Mouse (Mus musculus): ENCODE measurements around the gene Polr2l.

The Polr2l gene

GRCm38 (mm10) chr7:141467230-141468030, 7.5 kb downstream of the Polr2l start, which contains the start of gene Cd151:
Cd151 (plus strand) TSS chr7:141467392.
- peak; percentile 92 for DNase-seq (ENCODE audit: low read depth, low spot score)

GRCm38 (mm10) chr7:141466607-141467148, 8.3 kb downstream of the Polr2l start:
- no peak for DNase-seq (ENCODE audit: low read depth, low spot score)

DNA sequence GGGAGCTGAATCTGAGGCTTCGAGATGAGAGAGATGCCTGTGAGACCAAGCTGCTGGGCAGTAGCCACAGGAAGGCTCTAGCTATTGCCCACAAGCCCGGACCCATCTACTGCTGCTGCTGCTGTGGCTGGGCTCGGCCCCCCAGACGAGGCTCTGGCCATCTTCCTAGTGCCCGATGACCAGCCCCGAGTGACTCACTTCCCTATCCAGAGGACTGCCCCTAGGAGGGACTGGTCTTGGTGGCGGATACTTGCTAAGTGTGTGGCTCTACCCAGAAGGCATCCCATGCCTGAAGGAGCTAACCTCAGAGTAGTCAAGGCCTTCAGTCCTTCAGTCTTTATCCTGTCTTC, 8.9 kb downstream of the Polr2l start:
- no peak for DNase-seq (ENCODE audit: low read depth, low spot score)

DNA sequence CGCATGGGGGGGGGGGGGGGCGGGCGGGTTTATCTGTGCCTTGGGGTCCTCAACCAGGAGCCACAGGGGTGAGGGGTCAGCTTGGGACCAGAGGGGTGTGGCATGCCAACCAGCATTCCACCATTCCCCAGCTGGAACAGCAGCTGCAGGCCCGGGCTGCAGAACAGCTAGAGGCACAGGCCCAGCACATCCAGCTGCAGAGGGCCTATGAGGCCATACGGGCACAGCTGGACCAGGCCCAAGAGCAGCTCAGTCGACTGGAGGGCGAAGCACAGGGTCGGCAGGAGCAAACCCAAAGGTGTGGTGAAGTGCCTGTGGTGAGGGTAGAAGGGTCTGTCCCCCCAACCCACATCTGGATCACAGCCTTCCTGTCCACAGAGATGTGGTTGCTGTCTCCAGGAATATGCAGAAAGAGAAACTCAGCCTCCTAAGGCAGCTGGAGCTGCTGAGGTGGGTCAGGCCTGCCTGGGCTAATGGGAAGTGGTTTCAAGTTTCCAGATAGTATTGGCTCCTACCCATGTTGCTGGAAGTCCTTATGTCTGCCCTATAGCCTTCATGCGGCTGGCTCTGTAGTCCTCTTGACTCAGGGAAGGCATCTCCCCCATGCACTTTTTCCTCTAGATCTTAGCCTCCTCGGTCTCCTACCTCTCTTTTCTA, 9.4 kb downstream of the Polr2l start:
- no peak for DNase-seq (ENCODE audit: low read depth, low spot score)

- DNase-seq (ENCODE audit: low read depth, low spot score) = peak; percentile 64
These were observed 10.2 kb downstream of the Polr2l start for GRCm38 (mm10) chr7:141464603-141465201.

GRCm38 (mm10) chr7:141463824-141464602, 10.9 kb downstream of the Polr2l start:
- no peak for DNase-seq (ENCODE audit: low read depth, low spot score)

- no peak for DNase-seq (ENCODE audit: low read depth, low spot score)
These were observed 12.6 kb downstream of the Polr2l start for GRCm38 (mm10) chr7:141462333-141462821.

GRCm38 (mm10) chr7:141461521-141462332, 13.2 kb downstream of the Polr2l start:
- DNase-seq (ENCODE audit: low read depth, low spot score) = no peak

GRCm38 (mm10) chr7:141460391-141461113, 14.4 kb downstream of the Polr2l start, which contains the start of gene Cracr2b:
Cracr2b (plus strand) TSS chr7:141461094.
- no peak for DNase-seq (ENCODE audit: low read depth, low spot score)

DNA sequence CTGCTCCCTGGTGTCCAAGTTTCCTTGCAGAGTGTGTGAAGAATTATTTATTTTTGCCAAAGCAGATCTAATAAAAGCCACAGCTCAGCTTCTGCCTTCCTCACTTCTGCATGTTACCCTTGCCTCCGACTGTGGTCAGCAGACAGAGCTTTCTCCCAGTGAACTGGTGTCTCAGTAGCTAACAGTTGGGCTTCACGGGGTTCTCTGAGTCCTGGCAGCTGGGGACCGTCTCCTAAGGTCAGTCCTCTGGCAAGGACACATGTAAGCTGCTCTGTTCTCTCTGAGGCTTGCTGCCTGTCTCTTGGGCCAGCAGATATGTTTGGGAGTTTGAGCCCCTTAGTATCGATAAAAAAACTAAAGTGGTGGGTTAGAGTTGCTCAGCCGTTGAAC, 14.9 kb downstream of the Polr2l start:
- DNase-seq (ENCODE audit: low read depth, low spot score) = no peak

DNA sequence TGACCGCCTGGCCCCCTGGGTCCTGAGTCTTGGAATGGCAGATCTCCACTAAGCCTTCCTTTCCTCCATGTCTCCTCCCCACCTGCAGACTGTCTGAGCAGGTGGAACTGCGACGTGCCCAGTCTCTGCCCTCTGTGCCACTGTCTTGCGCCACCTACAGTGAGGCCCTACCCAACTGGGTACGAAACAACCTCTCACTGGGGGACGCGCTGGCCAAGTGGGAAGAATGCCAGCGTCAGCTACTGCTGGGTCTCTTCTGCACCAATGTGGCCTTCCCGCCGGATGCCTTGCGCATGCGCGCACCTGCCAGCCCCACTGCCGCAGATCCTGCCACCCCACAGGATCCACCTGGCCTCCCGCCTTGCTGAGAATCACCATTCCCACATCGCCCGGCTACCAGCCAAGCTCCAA, 15.6 kb downstream of the Polr2l start:
- DNase-seq (ENCODE audit: low read depth, low spot score) = peak; percentile 74

GRCm38 (mm10) chr7:141458661-141459060, 16.3 kb downstream of the Polr2l start:
- DNase-seq (ENCODE audit: low read depth, low spot score) = no peak

DNA sequence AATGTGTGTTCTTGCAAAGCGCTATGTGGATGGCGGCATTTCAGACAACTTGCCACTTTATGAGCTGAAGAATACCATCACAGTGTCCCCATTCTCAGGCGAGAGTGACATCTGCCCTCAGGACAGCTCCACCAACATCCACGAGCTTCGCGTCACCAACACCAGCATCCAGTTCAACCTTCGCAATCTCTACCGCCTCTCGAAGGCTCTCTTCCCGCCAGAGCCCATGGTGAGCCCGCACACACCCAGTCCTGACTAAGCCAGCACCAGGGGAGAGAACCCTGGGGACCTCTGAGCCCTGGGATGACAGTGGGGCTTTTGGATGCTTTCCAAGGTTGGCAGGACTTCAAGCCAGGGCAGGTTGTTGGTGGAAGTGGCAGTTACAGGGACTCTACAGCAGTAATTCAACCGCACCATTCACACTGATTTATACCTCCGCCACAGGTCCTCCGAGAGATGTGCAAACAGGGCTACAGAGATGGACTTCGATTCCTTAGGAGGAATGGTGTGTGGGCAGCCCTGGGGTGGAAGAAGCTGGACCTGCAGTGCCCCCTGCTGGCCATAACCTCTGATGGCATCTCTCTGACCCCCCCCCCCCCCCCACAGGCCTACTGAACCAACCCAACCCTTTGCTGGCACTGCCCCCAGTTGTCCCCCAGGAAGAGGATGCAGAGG, 16.8 kb downstream of the Polr2l start:
- DNase-seq (ENCODE audit: low read depth, low spot score) = peak; percentile 61

DNA sequence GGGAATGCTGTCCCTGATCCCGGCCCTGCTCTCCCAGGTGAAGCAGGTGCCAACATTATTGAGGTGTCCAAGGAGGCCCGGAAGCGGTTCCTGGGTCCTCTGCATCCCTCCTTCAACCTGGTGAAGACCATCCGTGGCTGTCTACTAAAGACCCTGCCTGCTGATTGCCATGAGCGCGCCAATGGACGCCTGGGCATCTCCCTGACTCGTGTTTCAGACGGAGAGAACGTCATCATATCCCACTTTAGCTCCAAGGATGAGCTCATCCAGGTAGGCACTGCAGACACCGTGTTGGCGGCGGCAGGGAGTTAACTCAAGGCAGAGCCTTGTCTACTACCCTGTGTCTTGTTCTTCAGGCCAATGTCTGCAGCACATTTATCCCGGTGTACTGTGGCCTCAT, 17.7 kb downstream of the Polr2l start:
- no peak for DNase-seq (ENCODE audit: low read depth, low spot score)

- DNase-seq (ENCODE audit: low read depth, low spot score) = no peak
These were observed 18.2 kb downstream of the Polr2l start for GRCm38 (mm10) chr7:141456739-141457138.

GRCm38 (mm10) chr7:141455610-141456314, 19.2 kb downstream of the Polr2l start:
- DNase-seq (ENCODE audit: low read depth, low spot score) = peak; percentile 62

DNA sequence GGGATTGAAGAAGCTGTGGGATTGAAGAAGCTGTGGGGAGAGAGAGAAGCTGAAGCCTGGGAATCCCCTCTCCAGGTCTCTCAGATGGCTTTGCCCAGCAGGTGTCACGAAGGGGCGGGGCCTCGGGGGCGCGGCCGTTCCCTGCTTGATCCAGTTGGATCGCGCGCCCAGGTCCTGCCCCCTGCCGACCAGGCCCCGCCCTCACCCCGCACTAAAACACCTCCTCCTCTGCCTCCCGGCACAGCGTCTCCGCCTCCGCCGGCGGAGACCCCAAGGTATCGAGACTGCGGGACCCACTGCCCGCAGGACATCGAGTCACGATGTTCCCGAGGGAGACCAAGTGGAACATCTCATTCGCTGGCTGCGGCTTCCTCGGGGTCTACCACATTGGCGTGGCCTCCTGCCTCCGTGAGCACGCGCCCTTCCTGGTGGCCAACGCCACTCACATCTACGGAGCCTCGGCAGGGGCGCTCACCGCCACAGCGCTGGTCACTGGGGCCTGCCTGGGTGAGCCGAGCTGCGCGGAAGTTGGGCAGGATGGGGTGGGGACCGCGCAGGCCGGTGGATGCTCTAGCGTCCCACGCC, 19.9 kb downstream of the Polr2l start, which contains the start of gene Pnpla2:
Gene Pnpla2, plus strand, starts transcription at position 232 of the 585 bp plus-strand sequence.
- peak; percentile 98 for DNase-seq (ENCODE audit: low read depth, low spot score)

DNA sequence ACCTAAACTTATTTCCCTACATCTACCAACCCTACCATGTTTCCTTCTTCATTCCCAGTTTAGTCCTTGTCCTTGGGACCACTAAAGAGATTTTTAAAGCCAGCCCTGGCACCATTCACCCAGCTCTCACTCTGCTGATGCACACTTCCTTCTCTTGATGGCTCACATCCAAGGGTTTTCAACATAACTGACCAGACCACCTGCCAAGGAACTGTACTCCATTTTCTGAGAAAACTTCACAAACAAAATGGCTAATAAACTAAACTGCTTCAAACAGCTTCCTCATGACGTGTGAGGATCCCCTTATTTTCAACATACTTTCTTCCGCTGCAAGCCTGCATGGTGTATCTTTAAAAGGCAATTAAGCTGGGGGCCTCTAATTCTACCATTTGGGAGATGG, 21.3 kb downstream of the Polr2l start:
- no peak for DNase-seq (ENCODE audit: low read depth, low spot score)
